Mouse (Mus musculus): ENCODE results near the gene Cd72. TPM values are rescaled to one million over a fixed set of nuclear protein-coding genes. Genes with fewer than 3 reads are reported as not detected.

Cd72 gene
- polyA plus RNA-seq, 1 experiment from 2014 or later = 3.2 TPM

DNA sequence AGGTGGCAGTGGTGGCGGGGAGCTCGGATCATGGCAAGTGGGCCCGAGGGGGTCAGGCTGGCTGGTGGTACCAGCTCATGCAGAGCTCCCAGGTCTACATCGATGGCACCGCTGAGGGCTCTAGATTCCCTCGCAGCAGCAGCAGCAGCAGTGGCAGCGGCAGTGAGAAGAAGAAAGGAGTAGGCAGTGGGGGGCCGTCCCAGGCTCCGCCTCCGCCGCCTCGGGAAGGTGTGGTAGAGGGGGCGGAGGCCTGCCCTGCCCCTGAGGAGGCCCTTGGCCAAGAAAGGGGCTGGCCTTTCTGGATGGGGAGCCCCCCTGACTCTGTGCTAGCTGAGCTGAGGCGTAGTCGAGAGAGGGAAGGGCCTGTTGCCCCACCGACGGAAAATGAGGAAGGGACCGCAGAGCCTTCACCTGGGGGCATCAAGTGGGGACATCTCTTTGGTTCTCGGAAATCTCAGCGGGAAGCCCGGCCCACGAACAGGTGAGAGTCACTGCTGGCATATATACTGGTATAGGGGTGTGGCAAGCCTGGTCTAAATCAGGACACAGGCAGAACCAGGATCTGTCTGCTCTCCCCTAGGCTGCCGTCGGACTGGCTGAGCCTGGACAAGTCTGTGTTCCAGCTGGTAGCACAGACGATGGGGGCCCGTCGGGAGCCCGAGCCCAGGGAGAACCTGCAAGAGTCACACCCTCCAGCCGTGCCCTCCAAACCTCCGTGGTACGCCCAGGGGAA, 28.6 kb downstream of the Cd72 start:
- no peak for ATAC-seq (ENCODE audit: insufficient number of reproducible peaks, insufficient read depth, low FRiP score, low TSS enrichment, low read depth)
- H3K27me3 ChIP-seq = peaks cover 63% of the 10 kb centered on the region
- H3K4me3 ChIP-seq = peak overlapping the region; percentile 9; the same call in 1 of the 2 replicates
- H3K4me2 ChIP-seq = peak overlapping the region; percentile 36
- peaks cover 59% of the 10 kb centered on the region for H3K36me3 ChIP-seq
- no peak overlapping the region for H3K27ac ChIP-seq
- H3K9me3 ChIP-seq = no peaks in the 10 kb centered on the region
- H3K9ac ChIP-seq = peak overlapping the region; percentile 63
- 25% methylated on average over 31 of the region's 31 CpGs for WGBS
- H3K4me1 ChIP-seq = peaks cover 35% of the 10 kb centered on the region

- Histone ChIP-seq H3K4me2 (peak overlapping the region; percentile 36), H3K4me1 (peaks cover 36% of the 10 kb centered on the region), H3K9ac (peak overlapping the region; percentile 63), H3K27me3 (peaks cover 61% of the 10 kb centered on the region), H3K36me3 (peaks cover 59% of the 10 kb centered on the region), H3K9me3 (no peaks in the 10 kb centered on the region), H3K4me3 (0 out of 2 replicates have a peak overlapping the region, but pooled peaks have one; percentile 9), H3K27ac (no peak overlapping the region)
- WGBS = 30% methylated on average over 14 of the region's 14 CpGs
- ATAC-seq (ENCODE audit: insufficient number of reproducible peaks, insufficient read depth, low FRiP score, low TSS enrichment, low read depth) = no peak
Measured at GRCm38 (mm10) chr4:43425197-43425596, 29.2 kb downstream of the Cd72 start.

DNA sequence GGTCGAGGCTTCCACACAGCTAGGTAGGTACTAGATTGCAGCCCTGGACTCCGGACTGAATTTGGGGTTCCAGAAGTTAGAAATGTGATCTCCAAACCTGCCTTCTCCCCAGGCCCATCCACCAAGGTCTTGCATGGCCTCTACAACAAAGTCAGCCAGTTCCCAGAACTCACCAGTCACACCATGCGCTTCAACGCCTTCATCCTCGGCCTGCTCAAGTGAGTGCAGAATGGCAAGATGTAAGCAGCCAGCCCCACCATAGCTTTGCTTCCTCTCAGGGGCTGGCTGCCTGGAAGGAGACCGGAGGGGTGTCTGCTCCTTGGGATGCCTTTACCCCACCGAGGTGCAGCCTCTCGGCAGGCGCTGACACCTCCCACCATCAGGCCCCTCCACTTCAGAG, 30.4 kb downstream of the Cd72 start:
- peaks cover 59% of the 10 kb centered on the region for H3K36me3 ChIP-seq
- H3K27me3 ChIP-seq = peaks cover 57% of the 10 kb centered on the region

GRCm38 (mm10) chr4:43423267-43423934, 31.0 kb downstream of the Cd72 start:
- WGBS = 87% methylated on average over 20 of the region's 20 CpGs
- H3K27me3 ChIP-seq = peaks cover 50% of the 10 kb centered on the region

More for the DNA sequence above, 30.4 kb downstream of the Cd72 start:
- no peak overlapping the region for H3K4me3 ChIP-seq
- no peak for ATAC-seq (ENCODE audit: insufficient number of reproducible peaks, insufficient read depth, low FRiP score, low TSS enrichment, low read depth)
- H3K4me1 ChIP-seq = peaks cover 44% of the 10 kb centered on the region
- H3K9me3 ChIP-seq = no peaks in the 10 kb centered on the region
- no peak overlapping the region for H3K4me2 ChIP-seq
- 86% methylated on average over 9 of the region's 9 CpGs for WGBS
- no peak overlapping the region for H3K27ac ChIP-seq
- no peak overlapping the region for H3K9ac ChIP-seq

GRCm38 (mm10) chr4:43421632-43422240, 32.7 kb downstream of the Cd72 start:
- Histone ChIP-seq H3K4me1 (peaks cover 29% of the 10 kb centered on the region), H3K27me3 (peaks cover 34% of the 10 kb centered on the region), H3K36me3 (peaks cover 71% of the 10 kb centered on the region), H3K9ac (no peak overlapping the region), H3K4me2 (no peak overlapping the region), H3K9me3 (no peaks in the 10 kb centered on the region), H3K27ac (no peak overlapping the region), H3K4me3 (no peak overlapping the region)
- no peak for ATAC-seq (ENCODE audit: insufficient number of reproducible peaks, insufficient read depth, low FRiP score, low TSS enrichment, low read depth)
- 75% methylated on average over 28 of the region's 28 CpGs for WGBS

More at GRCm38 (mm10) chr4:43423267-43423934, 31.0 kb downstream of the Cd72 start:
- H3K4me2 ChIP-seq = no peak overlapping the region
- no peak for ATAC-seq (ENCODE audit: insufficient number of reproducible peaks, insufficient read depth, low FRiP score, low TSS enrichment, low read depth)
- no peak overlapping the region for H3K4me3 ChIP-seq
- peaks cover 40% of the 10 kb centered on the region for H3K4me1 ChIP-seq
- H3K36me3 ChIP-seq = peaks cover 59% of the 10 kb centered on the region
- no peak overlapping the region for H3K27ac ChIP-seq
- no peaks in the 10 kb centered on the region for H3K9me3 ChIP-seq
- no peak overlapping the region for H3K9ac ChIP-seq

- peaks cover 71% of the 10 kb centered on the region for H3K36me3 ChIP-seq
- peaks cover 19% of the 10 kb centered on the region for H3K27me3 ChIP-seq
- H3K4me2 ChIP-seq = no peak overlapping the region
- H3K9ac ChIP-seq = 0 out of 2 replicates have a peak overlapping the region, but pooled peaks have one; percentile 16
- no peak overlapping the region for H3K4me3 ChIP-seq
- peak overlapping the region; percentile 64; the same call in 1 of the 2 replicates for H3K27ac ChIP-seq
- WGBS = 5% methylated on average over 6 of the region's 6 CpGs
- no peaks in the 10 kb centered on the region for H3K9me3 ChIP-seq
- ATAC-seq (ENCODE audit: insufficient number of reproducible peaks, insufficient read depth, low FRiP score, low TSS enrichment, low read depth) = no peak
- H3K4me1 ChIP-seq = peaks cover 15% of the 10 kb centered on the region
Measured at GRCm38 (mm10) chr4:43420305-43420704, 34.1 kb downstream of the Cd72 start.

DNA sequence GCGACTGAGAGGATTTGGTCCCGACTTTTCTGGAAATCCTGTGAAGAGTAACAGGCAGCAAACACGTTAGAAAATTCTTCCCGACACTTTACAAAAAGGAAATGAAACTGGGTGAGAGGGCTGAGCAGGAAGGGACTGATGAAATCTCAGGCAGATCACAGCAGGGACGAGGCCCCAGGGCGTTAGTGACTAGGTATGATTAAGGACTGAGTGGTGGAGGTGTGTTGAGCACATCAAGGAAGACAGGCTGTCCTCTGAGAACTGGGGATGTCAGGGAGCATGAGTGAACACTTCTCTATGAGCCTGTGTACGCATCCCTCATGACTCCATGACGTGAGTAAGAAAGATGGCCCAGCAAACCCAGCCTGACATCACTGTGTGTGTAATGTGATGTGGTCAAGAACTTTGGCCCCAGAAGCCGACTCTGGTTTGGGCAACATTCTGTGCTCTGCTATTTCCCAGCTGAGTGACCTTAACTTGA, 34.6 kb downstream of the Cd72 start:
- H3K27ac ChIP-seq = peak overlapping the region; percentile 64; the same call in 1 of the 2 replicates
- H3K4me1 ChIP-seq = peaks cover 10% of the 10 kb centered on the region
- no peak overlapping the region for H3K4me2 ChIP-seq
- no peak for ATAC-seq (ENCODE audit: insufficient number of reproducible peaks, insufficient read depth, low FRiP score, low TSS enrichment, low read depth)
- 60% methylated on average over 9 of the region's 9 CpGs for WGBS
- H3K36me3 ChIP-seq = peaks cover 71% of the 10 kb centered on the region
- peaks cover 15% of the 10 kb centered on the region for H3K27me3 ChIP-seq
- H3K9ac ChIP-seq = 0 out of 2 replicates have a peak overlapping the region, but pooled peaks have one; percentile 16
- no peak overlapping the region for H3K4me3 ChIP-seq
- H3K9me3 ChIP-seq = no peaks in the 10 kb centered on the region

DNA sequence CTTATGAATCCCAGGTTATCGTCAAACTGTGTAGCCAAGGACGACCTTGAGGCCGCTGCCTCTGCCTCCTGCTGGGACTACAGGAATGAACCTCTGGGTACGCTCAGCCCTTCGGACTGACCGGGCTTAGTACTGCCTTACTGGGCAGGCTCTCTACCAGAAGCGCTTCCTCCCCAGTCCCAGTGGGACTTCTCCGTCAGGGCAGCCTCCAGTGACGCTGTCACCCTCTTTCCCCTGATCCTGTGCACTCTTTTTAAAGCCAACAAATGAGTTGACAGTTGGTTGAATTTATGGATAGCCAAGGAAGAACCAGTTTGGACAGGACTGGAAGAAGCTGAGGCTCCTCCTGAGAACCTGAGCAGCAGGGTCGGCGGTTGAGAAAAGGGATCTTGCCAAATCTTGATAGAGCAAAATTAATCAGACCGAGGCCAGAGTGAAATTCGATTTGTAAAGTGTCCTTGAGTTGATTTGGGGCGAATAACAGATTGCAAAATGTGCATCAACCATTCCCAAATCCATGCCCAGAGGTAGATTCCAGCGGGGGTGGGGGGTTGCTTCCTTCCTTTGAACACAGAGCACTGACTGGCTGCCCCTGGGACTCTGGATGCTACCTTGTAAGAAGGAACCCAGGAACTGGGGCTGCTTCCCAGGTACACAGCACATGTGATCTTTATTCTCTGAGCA, 35.3 kb downstream of the Cd72 start:
- Histone ChIP-seq H3K36me3 (peaks cover 71% of the 10 kb centered on the region), H3K4me2 (no peak overlapping the region), H3K4me3 (no peak overlapping the region), H3K9me3 (no peaks in the 10 kb centered on the region), H3K27me3 (peaks cover 8% of the 10 kb centered on the region), H3K9ac (no peak overlapping the region), H3K27ac (no peak overlapping the region), H3K4me1 (peaks cover 10% of the 10 kb centered on the region)
- ATAC-seq (ENCODE audit: insufficient number of reproducible peaks, insufficient read depth, low FRiP score, low TSS enrichment, low read depth) = no peak
- WGBS = 60% methylated on average over 15 of the region's 15 CpGs

DNA sequence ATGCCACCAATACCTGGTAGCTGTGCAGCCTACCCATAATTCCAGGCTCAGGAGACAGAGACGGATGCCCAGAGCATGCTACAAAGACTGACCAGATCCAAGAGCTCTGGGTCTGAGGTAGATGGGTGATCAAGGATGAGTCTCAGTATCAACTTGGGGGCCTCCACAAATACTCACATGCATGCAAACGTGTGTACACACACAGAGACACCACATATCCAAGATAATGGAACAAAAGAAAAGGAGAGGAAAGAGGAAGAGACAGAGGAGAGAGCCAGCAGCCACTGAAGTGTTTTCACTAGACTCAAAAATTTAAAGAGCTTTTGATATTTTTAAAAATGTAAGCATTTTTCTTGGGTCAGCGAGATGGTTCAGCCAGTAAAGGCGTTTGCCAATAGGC, 36.0 kb downstream of the Cd72 start:
- Histone ChIP-seq H3K9ac (no peak overlapping the region), H3K4me1 (peaks cover 10% of the 10 kb centered on the region), H3K9me3 (no peaks in the 10 kb centered on the region), H3K36me3 (peaks cover 65% of the 10 kb centered on the region), H3K4me2 (no peak overlapping the region), H3K27me3 (peaks cover under 1% of the 10 kb centered on the region; the same call in 1 of the 2 replicates), H3K27ac (no peak overlapping the region), H3K4me3 (no peak overlapping the region)
- WGBS = 62% methylated on average over 4 of the region's 4 CpGs
- no peak for ATAC-seq (ENCODE audit: insufficient number of reproducible peaks, insufficient read depth, low FRiP score, low TSS enrichment, low read depth)

DNA sequence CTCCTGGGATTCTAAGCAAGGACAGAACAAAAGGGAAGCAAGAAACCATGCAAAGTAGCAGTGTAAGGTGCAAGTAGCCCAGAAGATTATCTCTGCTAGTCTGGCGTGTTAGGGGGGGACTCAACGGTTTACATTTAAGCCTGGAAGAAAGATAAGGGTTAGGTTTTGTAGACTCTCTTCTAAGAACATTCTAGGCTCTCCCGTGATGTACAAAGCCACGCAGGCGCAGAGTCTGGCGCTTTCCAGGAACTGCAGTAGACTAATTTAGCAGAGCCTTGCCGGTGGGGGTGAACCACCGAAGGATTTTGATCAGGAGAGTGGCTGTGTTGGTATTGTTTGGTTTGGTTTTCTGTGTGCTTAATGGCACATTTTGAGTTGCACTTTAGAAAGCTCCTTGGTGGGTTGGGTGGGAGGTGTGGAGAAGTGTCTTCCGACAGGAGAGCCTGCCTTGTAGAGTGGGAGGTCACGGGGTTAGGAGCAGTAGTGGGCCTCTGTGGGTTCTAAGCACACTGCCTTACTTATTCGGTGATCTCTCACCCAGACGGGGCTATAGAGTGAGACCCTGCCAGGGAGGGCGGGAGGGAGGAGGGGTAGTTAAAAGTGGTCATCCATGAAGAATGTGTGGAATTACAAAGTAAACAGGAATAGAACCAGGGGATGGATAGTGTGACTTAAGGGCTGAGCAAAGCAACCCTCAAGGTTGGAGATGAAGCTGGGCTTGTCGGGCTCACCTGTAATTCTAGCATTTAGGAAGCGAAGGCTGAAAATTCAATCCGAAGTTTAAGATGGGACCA, 37.0 kb downstream of the Cd72 start:
- no peak for ATAC-seq (ENCODE audit: insufficient number of reproducible peaks, insufficient read depth, low FRiP score, low TSS enrichment, low read depth)
- 82% methylated on average over 16 of the region's 16 CpGs for WGBS
- peaks cover 10% of the 10 kb centered on the region for H3K4me1 ChIP-seq
- no peak overlapping the region for H3K9ac ChIP-seq
- H3K4me3 ChIP-seq = no peak overlapping the region
- no peak overlapping the region for H3K4me2 ChIP-seq
- no peaks in the 10 kb centered on the region for H3K27me3 ChIP-seq
- H3K9me3 ChIP-seq = no peaks in the 10 kb centered on the region
- H3K27ac ChIP-seq = no peak overlapping the region
- peaks cover 58% of the 10 kb centered on the region for H3K36me3 ChIP-seq
